Mouse (Mus musculus): ENCODE results near the gene Pbld2. TPM values are rescaled to one million over a fixed set of nuclear protein-coding genes. Genes with fewer than 3 reads are reported as not detected.

The Pbld2 gene
- polyA plus RNA-seq, 1 experiment from 2014 or later = 1.6 TPM

GRCm38 (mm10) chr10:63000584-63000983 is 23.5 kb upstream of the Pbld2 start:
- ATAC-seq (ENCODE audit: insufficient number of reproducible peaks, insufficient read depth, low FRiP score, low read depth) = no peak
- Histone ChIP-seq H3K4me2 (replicated peaks; ENCODE audit: low read depth, low read length) (no peak overlapping the region), H3K27me3 (ENCODE audit: control insufficient read depth, insufficient read depth, low read length) (no peaks in the 10 kb centered on the region), H3K4me3 (ENCODE audit: low read depth, low read length) (no peak overlapping the region), H3K27ac (ENCODE audit: low read length) (no peak overlapping the region), H3K9ac (replicated peaks; ENCODE audit: low read depth, low read length) (no peak overlapping the region), H3K36me3 (ENCODE audit: control insufficient read depth, insufficient read depth, low read length) (peaks cover 50% of the 10 kb centered on the region), H3K9me3 (ENCODE audit: control insufficient read depth, low read depth, low read length) (no peaks in the 10 kb centered on the region), H3K4me1 (ENCODE audit: control insufficient read depth, insufficient read depth, low read length) (no peaks in the 10 kb centered on the region)
- 76% methylated on average over 9 of the region's 9 CpGs for WGBS

DNA sequence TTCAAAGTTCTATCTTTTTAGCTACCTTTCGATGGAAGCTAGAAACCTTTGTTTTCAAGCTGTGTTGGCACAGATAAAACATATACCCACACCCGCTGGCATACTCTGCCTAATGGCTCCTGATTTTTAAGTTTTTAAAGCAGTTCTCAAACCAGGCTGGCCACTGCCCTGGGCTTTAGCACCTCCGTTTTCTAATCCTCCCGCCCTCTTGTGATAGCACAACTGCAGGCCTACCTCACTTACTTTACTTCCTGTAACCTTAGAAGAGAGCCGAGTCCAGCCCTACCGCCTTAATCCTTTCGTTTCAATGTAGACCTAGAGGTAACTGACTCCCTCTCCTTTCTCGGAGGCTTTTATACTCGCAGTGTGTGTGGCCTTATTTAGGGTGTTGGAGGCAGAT is 20.9 kb upstream of the Pbld2 start:
- peaks cover 60% of the 10 kb centered on the region for H3K36me3 ChIP-seq (ENCODE audit: control insufficient read depth, insufficient read depth, low read length)

DNA sequence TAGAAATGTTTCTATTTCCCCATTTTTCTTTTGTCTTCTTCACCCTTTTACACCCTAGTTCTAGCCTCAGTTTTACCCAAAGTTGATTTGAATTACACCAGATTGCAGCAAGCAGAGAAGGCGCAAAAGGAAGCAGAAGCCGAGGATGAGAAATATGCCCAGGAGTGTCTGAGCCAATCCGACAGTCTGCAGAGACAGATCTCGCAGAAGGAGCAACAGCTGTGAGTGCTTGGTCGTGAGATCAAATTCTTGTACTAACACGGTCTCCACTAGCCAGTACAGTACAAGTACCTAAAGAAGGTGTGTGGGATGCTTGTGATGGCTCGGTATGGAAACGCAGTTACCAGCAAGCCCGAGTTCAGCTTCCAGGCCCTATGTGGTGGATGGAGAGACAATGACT is 19.6 kb upstream of the Pbld2 start:
- WGBS = 88% methylated on average over 9 of the region's 9 CpGs
- Histone ChIP-seq H3K27me3 (ENCODE audit: control insufficient read depth, insufficient read depth, low read length) (no peaks in the 10 kb centered on the region), H3K27ac (ENCODE audit: low read length) (no peak overlapping the region), H3K9ac (replicated peaks; ENCODE audit: low read depth, low read length) (no peak overlapping the region), H3K4me3 (ENCODE audit: low read depth, low read length) (no peak overlapping the region), H3K4me2 (replicated peaks; ENCODE audit: low read depth, low read length) (no peak overlapping the region), H3K4me1 (ENCODE audit: control insufficient read depth, insufficient read depth, low read length) (no peaks in the 10 kb centered on the region), H3K36me3 (ENCODE audit: control insufficient read depth, insufficient read depth, low read length) (peaks cover 55% of the 10 kb centered on the region), H3K9me3 (ENCODE audit: control insufficient read depth, low read depth, low read length) (no peaks in the 10 kb centered on the region)
- no peak for ATAC-seq (ENCODE audit: insufficient number of reproducible peaks, insufficient read depth, low FRiP score, low read depth)

More for the DNA sequence above, 20.9 kb upstream of the Pbld2 start:
- H3K9ac ChIP-seq (replicated peaks; ENCODE audit: low read depth, low read length) = no peak overlapping the region
- no peaks in the 10 kb centered on the region for H3K9me3 ChIP-seq (ENCODE audit: control insufficient read depth, low read depth, low read length)
- ATAC-seq (ENCODE audit: insufficient number of reproducible peaks, insufficient read depth, low FRiP score, low read depth) = no peak
- H3K4me1 ChIP-seq (ENCODE audit: control insufficient read depth, insufficient read depth, low read length) = no peaks in the 10 kb centered on the region
- no peak overlapping the region for H3K4me3 ChIP-seq (ENCODE audit: low read depth, low read length)
- no peaks in the 10 kb centered on the region for H3K27me3 ChIP-seq (ENCODE audit: control insufficient read depth, insufficient read depth, low read length)
- no peak overlapping the region for H3K4me2 ChIP-seq (replicated peaks; ENCODE audit: low read depth, low read length)
- 76% methylated on average over 9 of the region's 9 CpGs for WGBS
- no peak overlapping the region for H3K27ac ChIP-seq (ENCODE audit: low read length)

GRCm38 (mm10) chr10:63008193-63008592 is 15.9 kb upstream of the Pbld2 start:
- Histone ChIP-seq H3K27ac (ENCODE audit: low read length) (no peak overlapping the region), H3K4me1 (ENCODE audit: control insufficient read depth, insufficient read depth, low read length) (no peaks in the 10 kb centered on the region), H3K4me3 (ENCODE audit: low read depth, low read length) (no peak overlapping the region), H3K9ac (replicated peaks; ENCODE audit: low read depth, low read length) (no peak overlapping the region), H3K9me3 (ENCODE audit: control insufficient read depth, low read depth, low read length) (no peaks in the 10 kb centered on the region), H3K27me3 (ENCODE audit: control insufficient read depth, insufficient read depth, low read length) (no peaks in the 10 kb centered on the region), H3K36me3 (ENCODE audit: control insufficient read depth, insufficient read depth, low read length) (peaks cover 69% of the 10 kb centered on the region), H3K4me2 (replicated peaks; ENCODE audit: low read depth, low read length) (no peak overlapping the region)
- WGBS = 41% methylated on average over 3 of the region's 3 CpGs
- ATAC-seq (ENCODE audit: insufficient number of reproducible peaks, insufficient read depth, low FRiP score, low read depth) = no peak

GRCm38 (mm10) chr10:63010268-63010667 is 13.8 kb upstream of the Pbld2 start:
- no peak for ATAC-seq (ENCODE audit: insufficient number of reproducible peaks, insufficient read depth, low FRiP score, low read depth)

DNA sequence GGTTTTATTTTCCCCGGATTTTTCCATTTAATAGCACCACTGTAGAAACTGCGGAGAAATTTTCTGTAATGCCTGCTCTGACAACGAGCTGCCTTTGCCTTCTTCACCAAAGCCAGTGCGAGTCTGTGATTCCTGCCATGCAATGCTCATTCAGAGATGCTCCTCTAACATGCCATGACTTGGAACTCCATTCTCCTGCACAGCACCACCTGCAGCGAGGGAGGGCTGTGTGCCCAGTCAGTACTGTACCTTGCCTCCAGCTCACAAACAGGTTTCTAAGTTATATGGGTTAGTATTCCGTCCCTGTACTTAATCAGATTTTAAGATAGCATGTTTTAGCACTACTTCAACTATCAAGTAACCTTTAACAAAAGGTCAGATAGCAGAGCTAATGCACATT is 12.6 kb upstream of the Pbld2 start:
- Histone ChIP-seq H3K27ac (ENCODE audit: low read length) (no peak overlapping the region), H3K4me2 (replicated peaks; ENCODE audit: low read depth, low read length) (no peak overlapping the region), H3K9ac (replicated peaks; ENCODE audit: low read depth, low read length) (no peak overlapping the region), H3K4me1 (ENCODE audit: control insufficient read depth, insufficient read depth, low read length) (no peaks in the 10 kb centered on the region), H3K27me3 (ENCODE audit: control insufficient read depth, insufficient read depth, low read length) (no peaks in the 10 kb centered on the region), H3K4me3 (ENCODE audit: low read depth, low read length) (no peak overlapping the region), H3K9me3 (ENCODE audit: control insufficient read depth, low read depth, low read length) (no peaks in the 10 kb centered on the region), H3K36me3 (ENCODE audit: control insufficient read depth, insufficient read depth, low read length) (peaks cover 85% of the 10 kb centered on the region)
- no peak for ATAC-seq (ENCODE audit: insufficient number of reproducible peaks, insufficient read depth, low FRiP score, low read depth)
- 91% methylated on average over 6 of the region's 6 CpGs for WGBS

More at GRCm38 (mm10) chr10:63010268-63010667, 13.8 kb upstream of the Pbld2 start:
- no peaks in the 10 kb centered on the region for H3K4me1 ChIP-seq (ENCODE audit: control insufficient read depth, insufficient read depth, low read length)
- H3K9me3 ChIP-seq (ENCODE audit: control insufficient read depth, low read depth, low read length) = no peaks in the 10 kb centered on the region
- no peak overlapping the region for H3K4me3 ChIP-seq (ENCODE audit: low read depth, low read length)
- no peak overlapping the region for H3K27ac ChIP-seq (ENCODE audit: low read length)
- no peaks in the 10 kb centered on the region for H3K27me3 ChIP-seq (ENCODE audit: control insufficient read depth, insufficient read depth, low read length)
- no peak overlapping the region for H3K4me2 ChIP-seq (replicated peaks; ENCODE audit: low read depth, low read length)
- peaks cover 77% of the 10 kb centered on the region for H3K36me3 ChIP-seq (ENCODE audit: control insufficient read depth, insufficient read depth, low read length)
- no peak overlapping the region for H3K9ac ChIP-seq (replicated peaks; ENCODE audit: low read depth, low read length)
- 70% methylated on average over 4 of the region's 4 CpGs for WGBS

DNA sequence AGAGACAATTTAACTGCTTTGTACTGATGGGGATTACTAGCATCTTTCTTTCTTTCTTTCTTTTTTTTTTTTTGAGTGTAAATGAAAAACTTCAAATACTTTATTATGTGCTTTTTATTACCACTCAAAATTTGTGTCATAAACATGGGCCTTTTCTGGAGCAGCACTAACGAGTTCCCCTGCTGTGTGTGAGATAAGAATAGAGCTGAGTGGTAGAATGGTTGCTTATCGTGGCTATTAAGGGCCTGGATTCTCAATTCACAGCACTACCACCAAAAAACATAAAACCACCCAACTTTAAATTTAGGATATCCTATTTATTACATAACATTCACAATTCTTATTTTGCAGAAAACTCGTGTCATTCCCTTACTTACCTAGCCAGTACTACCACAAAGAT is 10.6 kb upstream of the Pbld2 start:
- Histone ChIP-seq H3K36me3 (ENCODE audit: control insufficient read depth, insufficient read depth, low read length) (peaks cover 80% of the 10 kb centered on the region), H3K4me2 (replicated peaks; ENCODE audit: low read depth, low read length) (no peak overlapping the region), H3K27me3 (ENCODE audit: control insufficient read depth, insufficient read depth, low read length) (no peaks in the 10 kb centered on the region), H3K4me3 (ENCODE audit: low read depth, low read length) (no peak overlapping the region), H3K4me1 (ENCODE audit: control insufficient read depth, insufficient read depth, low read length) (no peaks in the 10 kb centered on the region), H3K27ac (ENCODE audit: low read length) (no peak overlapping the region), H3K9ac (replicated peaks; ENCODE audit: low read depth, low read length) (no peak overlapping the region), H3K9me3 (ENCODE audit: control insufficient read depth, low read depth, low read length) (no peaks in the 10 kb centered on the region)
- 79% methylated on average over 3 of the region's 3 CpGs for WGBS
- ATAC-seq (ENCODE audit: insufficient number of reproducible peaks, insufficient read depth, low FRiP score, low read depth) = no peak

DNA sequence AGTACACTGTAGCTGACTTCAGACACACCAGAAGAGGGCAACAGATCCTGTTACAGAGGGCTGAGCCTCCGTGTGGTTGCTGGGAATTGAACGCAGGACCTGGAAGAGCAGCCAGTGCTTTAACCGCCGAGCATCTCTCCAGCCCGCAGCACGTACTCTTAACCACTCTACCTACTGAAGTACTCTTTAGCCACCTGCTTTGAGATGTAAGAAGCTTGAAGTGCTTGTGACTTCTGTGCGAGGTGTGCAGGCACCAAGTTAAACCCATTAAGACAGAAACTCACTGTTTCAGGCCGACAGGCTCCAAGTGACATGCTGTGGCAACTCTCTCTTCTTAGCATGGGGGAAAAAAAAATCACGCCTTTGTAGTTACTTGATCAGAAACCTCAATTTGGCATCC is 9.9 kb upstream of the Pbld2 start:
- no peak overlapping the region for H3K9ac ChIP-seq (replicated peaks; ENCODE audit: low read depth, low read length)
- H3K4me1 ChIP-seq (ENCODE audit: control insufficient read depth, insufficient read depth, low read length) = no peaks in the 10 kb centered on the region
- no peaks in the 10 kb centered on the region for H3K27me3 ChIP-seq (ENCODE audit: control insufficient read depth, insufficient read depth, low read length)
- H3K4me3 ChIP-seq (ENCODE audit: low read depth, low read length) = no peak overlapping the region
- no peak overlapping the region for H3K27ac ChIP-seq (ENCODE audit: low read length)
- H3K36me3 ChIP-seq (ENCODE audit: control insufficient read depth, insufficient read depth, low read length) = peaks cover 75% of the 10 kb centered on the region
- ATAC-seq (ENCODE audit: insufficient number of reproducible peaks, insufficient read depth, low FRiP score, low read depth) = no peak
- no peaks in the 10 kb centered on the region for H3K9me3 ChIP-seq (ENCODE audit: control insufficient read depth, low read depth, low read length)
- 89% methylated on average over 9 of the region's 9 CpGs for WGBS
- no peak overlapping the region for H3K4me2 ChIP-seq (replicated peaks; ENCODE audit: low read depth, low read length)

DNA sequence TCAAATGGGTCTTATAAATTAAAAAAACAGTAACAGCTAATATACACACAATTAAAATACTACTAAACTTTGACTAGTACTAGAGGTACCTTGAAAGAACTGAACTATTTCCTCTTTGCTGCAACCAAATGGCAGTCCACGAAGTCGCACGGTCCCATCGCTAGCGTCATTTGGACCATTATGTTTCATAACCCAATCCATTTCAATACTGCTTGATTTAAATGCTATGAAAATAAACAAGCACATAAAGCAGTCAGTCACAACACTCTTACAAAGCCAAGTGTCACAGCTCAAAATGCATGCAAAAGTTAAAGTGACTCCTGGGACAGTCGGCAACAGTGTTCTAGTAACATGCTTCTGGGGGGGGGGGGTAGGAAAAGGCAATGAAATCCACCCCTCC is 4.8 kb upstream of the Pbld2 start:
- H3K4me2 ChIP-seq (replicated peaks; ENCODE audit: low read depth, low read length) = no peak overlapping the region
- ATAC-seq (ENCODE audit: insufficient number of reproducible peaks, insufficient read depth, low FRiP score, low read depth) = no peak
- H3K9me3 ChIP-seq (ENCODE audit: control insufficient read depth, low read depth, low read length) = no peaks in the 10 kb centered on the region
- H3K27ac ChIP-seq (ENCODE audit: low read length) = no peak overlapping the region
- WGBS = 91% methylated on average over 6 of the region's 6 CpGs
- no peak overlapping the region for H3K9ac ChIP-seq (replicated peaks; ENCODE audit: low read depth, low read length)
- H3K27me3 ChIP-seq (ENCODE audit: control insufficient read depth, insufficient read depth, low read length) = no peaks in the 10 kb centered on the region
- H3K4me1 ChIP-seq (ENCODE audit: control insufficient read depth, insufficient read depth, low read length) = peaks cover 13% of the 10 kb centered on the region
- peaks cover 36% of the 10 kb centered on the region for H3K36me3 ChIP-seq (ENCODE audit: control insufficient read depth, insufficient read depth, low read length)
- H3K4me3 ChIP-seq (ENCODE audit: low read depth, low read length) = no peak overlapping the region
